Mouse (Mus musculus): ENCODE measurements around the gene Plin1.

DNA sequence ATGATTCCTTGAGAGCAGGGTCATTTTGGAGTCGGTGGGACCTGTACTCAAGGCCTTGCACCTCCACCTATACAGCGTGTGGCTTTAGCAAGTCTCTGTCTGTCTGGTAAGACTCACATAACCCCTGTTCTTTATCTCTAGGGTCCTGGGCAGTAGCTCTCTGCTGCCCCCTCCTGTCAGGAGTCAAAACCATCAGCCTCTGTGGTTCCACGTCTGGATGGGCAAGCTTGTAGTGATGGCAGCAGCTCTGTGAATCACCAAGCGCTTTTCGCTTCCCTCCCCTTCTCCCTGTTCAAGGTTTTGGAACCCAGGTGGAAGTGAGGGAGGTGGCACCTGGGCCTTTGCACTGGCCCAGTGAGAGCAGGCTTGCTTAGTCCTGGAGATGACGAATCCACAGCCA is 4.5 kb downstream of the Plin1 start:
- TF ChIP-seq POLR2A (IDR thresholded peaks at IDR 0.05; ENCODE audit: borderline replicate concordance, extremely low read depth, insufficient read depth, insufficient read length, poor library complexity, severe bottlenecking) (no peak), CTCF (IDR thresholded peaks at IDR 0.05; ENCODE audit: borderline replicate concordance, extremely low read depth, insufficient read depth, insufficient read length) (peak; percentile 79)

Measured in brain, embryonic 14.5 days (tissue).